ENCODE assay signal across 17 mouse cellular contexts in the genomic region with DNA sequence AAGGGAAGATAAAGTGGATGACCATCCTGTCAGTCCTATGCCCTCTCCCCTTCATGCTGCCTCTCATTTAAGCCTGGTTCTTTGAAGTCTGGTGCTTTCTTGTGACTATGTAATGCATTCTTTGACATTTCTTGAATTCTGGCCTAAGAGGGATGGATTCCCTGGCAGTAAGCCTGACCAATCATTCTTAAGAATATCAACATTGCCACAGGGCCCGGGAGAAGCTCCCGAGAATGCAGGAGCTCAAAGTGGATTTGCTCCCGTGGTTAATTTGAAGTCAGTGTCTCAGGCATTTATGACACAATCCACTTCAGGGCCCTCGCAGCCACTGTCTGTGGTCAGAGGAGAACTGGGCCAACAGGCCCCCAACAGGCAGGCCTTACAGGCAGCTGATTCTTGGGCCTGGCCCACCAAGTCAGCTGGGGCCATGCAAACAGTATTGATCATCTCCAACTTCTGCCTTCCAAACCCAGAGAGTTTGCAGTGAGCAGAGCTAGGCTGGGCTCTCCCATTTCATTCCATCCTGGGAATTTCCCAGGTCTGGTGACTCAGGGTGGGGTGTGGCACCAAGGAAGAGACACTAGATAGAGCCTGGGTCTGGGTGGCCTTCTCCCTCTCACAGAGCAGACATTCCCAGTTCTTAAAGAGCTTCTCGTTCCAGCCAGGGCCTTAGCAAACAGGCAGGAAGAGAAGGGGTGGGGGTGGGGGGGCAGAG. TPM values are rescaled to one million over a fixed set of nuclear protein-coding genes. Genes with fewer than 3 reads are reported as not detected.
DNase-seq lines count a peak whose midpoint lies in the region; ATAC-seq and TF ChIP-seq lines count a peak whose summit lies in the region.
"Had no signal": no experiment of that assay in that cellular context is flagged by ENCODE, and none has a peak within 500 bp of the region (broad histone marks: within the 10 kb centered on the region; RNA-seq: fewer than 3 reads in every experiment).

No protein-coding gene starts in this region.

- 22% methylated on average over 5 of the region's 5 CpGs for WGBS in lung, embryonic 14.5 days
- 15% methylated on average over 5 of the region's 5 CpGs for WGBS in intestine, embryonic 14.5 days
- 25% methylated on average over 5 of the region's 5 CpGs for WGBS in stomach, embryonic 14.5 days
- 51% methylated on average over 5 of the region's 5 CpGs for WGBS in neural tube, embryonic 15.5 days

- no peak overlapping the region for H3K4me2 ChIP-seq in lung, embryonic 14.5 days
- no peak overlapping the region for H3K4me2 ChIP-seq in intestine, embryonic 14.5 days (ENCODE audit: low read length)
- H3K4me2 ChIP-seq in stomach, embryonic 14.5 days (replicated peaks; ENCODE audit: low read depth, low read length), result no peak overlapping the region
- no peak overlapping the region for H3K4me2 ChIP-seq in neural tube, embryonic 15.5 days
- H3K4me2 ChIP-seq: embryonic facial prominence, embryonic 15.5 days; heart, embryonic 12.5 days had no signal

- H3K27me3 ChIP-seq in lung, embryonic 14.5 days (ENCODE audit: insufficient read depth, low read length), result no peaks in the 10 kb centered on the region
- H3K27me3 ChIP-seq in intestine, embryonic 14.5 days (replicated peaks; ENCODE audit: control insufficient read depth, insufficient read depth, low read length), result no peaks in the 10 kb centered on the region
- no peaks in the 10 kb centered on the region for H3K27me3 ChIP-seq in stomach, embryonic 14.5 days (ENCODE audit: control insufficient read depth, insufficient read depth, low read length)
- H3K27me3 ChIP-seq in neural tube, embryonic 15.5 days (replicated peaks), result no peaks in the 10 kb centered on the region
- H3K27me3 ChIP-seq: embryonic facial prominence, embryonic 15.5 days; heart, embryonic 12.5 days had no signal

- peak; percentile 19 for DNase-seq in adrenal gland, adult 2 months
- no peak for DNase-seq in adrenal gland, postnatal 36 days
- peak; percentile 85 for DNase-seq in lung, embryonic 14.5 days
- DNase-seq in lung, postnatal 25 days (ENCODE audit: low spot score), result no peak
- no peak for DNase-seq in intestine, embryonic 14.5 days (ENCODE audit: low spot score)
- no peak for DNase-seq in cerebellum, adult 9-10 months
- DNase-seq: kidney, adult 18-20 months had no signal

- peaks cover 6% of the 10 kb centered on the region; the same call in 1 of the 2 replicates for H3K4me1 ChIP-seq in lung, embryonic 14.5 days (ENCODE audit: insufficient read depth)
- no peaks in the 10 kb centered on the region for H3K4me1 ChIP-seq in intestine, embryonic 14.5 days (replicated peaks; ENCODE audit: control insufficient read depth, insufficient read depth, low read length)
- peaks cover 4% of the 10 kb centered on the region for H3K4me1 ChIP-seq in stomach, embryonic 14.5 days (ENCODE audit: control insufficient read depth, insufficient read depth, low read length)
- H3K4me1 ChIP-seq in neural tube, embryonic 15.5 days, result no peaks in the 10 kb centered on the region

- ATAC-seq in lung, embryonic 14.5 days (ENCODE audit: insufficient read depth), result peak; percentile 81
- ATAC-seq in intestine, embryonic 14.5 days (replicated peaks; ENCODE audit: low FRiP score, low TSS enrichment, low read depth), result peak; percentile 37; the same call in 1 of the 2 replicates
- ATAC-seq in stomach, embryonic 14.5 days (ENCODE audit: insufficient number of reproducible peaks, insufficient read depth, low FRiP score, low read depth), result peak; percentile 28; the same call in 1 of the 2 replicates
- no peak for ATAC-seq in neural tube, embryonic 15.5 days (ENCODE audit: low FRiP score)
- ATAC-seq: activated CD4-positive, CD25-positive, alpha-beta regulatory T cell, adult 4 months; forebrain, embryonic 16.5 days had no signal

- H3K9ac ChIP-seq in lung, embryonic 14.5 days, result no peak overlapping the region
- H3K9ac ChIP-seq in intestine, embryonic 14.5 days (ENCODE audit: low read length), result no peak overlapping the region
- no peak overlapping the region for H3K9ac ChIP-seq in stomach, embryonic 14.5 days (replicated peaks; ENCODE audit: low read depth, low read length)
- no peak overlapping the region for H3K9ac ChIP-seq in neural tube, embryonic 15.5 days (replicated peaks)
- H3K9ac ChIP-seq: embryonic facial prominence, embryonic 15.5 days; heart, embryonic 12.5 days had no signal

- H3K4me3 ChIP-seq in lung, embryonic 14.5 days (ENCODE audit: low read depth, low read length), result no peak overlapping the region
- no peak overlapping the region for H3K4me3 ChIP-seq in intestine, embryonic 14.5 days (ENCODE audit: low read depth, low read length)
- H3K4me3 ChIP-seq in stomach, embryonic 14.5 days (ENCODE audit: low read depth, low read length), result no peak overlapping the region
- no peak overlapping the region for H3K4me3 ChIP-seq in neural tube, embryonic 15.5 days (replicated peaks)
- H3K4me3 ChIP-seq: embryonic facial prominence, embryonic 15.5 days; heart, embryonic 12.5 days; layer of hippocampus, adult 2 months had no signal

- peak overlapping the region; percentile 67 for H3K27ac ChIP-seq in lung, embryonic 14.5 days (ENCODE audit: low read depth)
- H3K27ac ChIP-seq in intestine, embryonic 14.5 days (ENCODE audit: low read depth), result no peak overlapping the region
- no peak overlapping the region for H3K27ac ChIP-seq in stomach, embryonic 14.5 days (ENCODE audit: low read length)
- H3K27ac ChIP-seq in neural tube, embryonic 15.5 days (replicated peaks), result no peak overlapping the region
- H3K27ac ChIP-seq: embryonic facial prominence, embryonic 15.5 days; layer of hippocampus, adult 2 months; macrophage had no signal

- no peaks in the 10 kb centered on the region for H3K36me3 ChIP-seq in lung, embryonic 14.5 days (ENCODE audit: insufficient read depth)
- no peaks in the 10 kb centered on the region for H3K36me3 ChIP-seq in intestine, embryonic 14.5 days (ENCODE audit: control insufficient read depth, insufficient read depth, low read length)
- no peaks in the 10 kb centered on the region for H3K36me3 ChIP-seq in stomach, embryonic 14.5 days (ENCODE audit: control insufficient read depth, insufficient read depth, low read length)
- H3K36me3 ChIP-seq in neural tube, embryonic 15.5 days, result no peaks in the 10 kb centered on the region
- H3K36me3 ChIP-seq: embryonic facial prominence, embryonic 15.5 days; heart, embryonic 12.5 days had no signal

- no peaks in the 10 kb centered on the region for H3K9me3 ChIP-seq in lung, embryonic 14.5 days (ENCODE audit: low read depth, low read length)
- no peaks in the 10 kb centered on the region for H3K9me3 ChIP-seq in intestine, embryonic 14.5 days (ENCODE audit: control insufficient read depth, low read length)
- H3K9me3 ChIP-seq in stomach, embryonic 14.5 days (ENCODE audit: control insufficient read depth, low read depth, low read length), result no peaks in the 10 kb centered on the region
- no peaks in the 10 kb centered on the region for H3K9me3 ChIP-seq in neural tube, embryonic 15.5 days (replicated peaks)
- H3K9me3 ChIP-seq: embryonic facial prominence, embryonic 15.5 days; heart, embryonic 12.5 days had no signal

- no peak for TF ChIP-seq CTCF in lung, embryonic 14.5 days (IDR thresholded peaks at IDR 0.05; ENCODE audit: low read depth)

RNA-seq across cellular contexts. Expression of a gene that starts 4.3 kb away (rescaled TPM):
- under 1 TPM in 1 of 2 experiments, not detected in 1; 0.17 TPM for total RNA-seq in adrenal gland, adult 2 months (2021)
- 0.06 TPM in 1 of 2 replicates, not detected in the other for polyA plus RNA-seq in adrenal gland, adult 2 months (2012; rRNA removed)
- total RNA-seq in adrenal gland, postnatal 36 days (2021), result not detected
- 0.67 and 0.83 TPM in 2 replicates for polyA plus RNA-seq in lung, embryonic 14.5 days (2014; fragmentation: Nextera tagmentation; extraction: Ambion mirVana)
- polyA plus RNA-seq in intestine, embryonic 14.5 days (2014; fragmentation: Nextera tagmentation; extraction: Ambion mirVana), result 0.50 and 0.91 TPM in 2 replicates
- 0.07 TPM in 1 of 2 replicates, not detected in the other for polyA plus RNA-seq in stomach, embryonic 14.5 days (2014; fragmentation: Nextera tagmentation; extraction: Ambion mirVana)
- polyA plus RNA-seq in neural tube, embryonic 15.5 days (2015; fragmentation: Nextera tagmentation; extraction: Ambion mirVana), result 0.09 TPM in 1 of 2 replicates, not detected in the other
- total RNA-seq: gastrocnemius, adult 8-10 months; hematopoietic stem cell, adult 5-6 weeks; layer of hippocampus, adult 2 months had no signal
- polyA plus RNA-seq: activated CD4-positive, CD25-positive, alpha-beta regulatory T cell, adult 4 months; forebrain, embryonic 16.5 days; heart, embryonic 12.5 days; macrophage had no signal

Comparison
In these comparisons a context has a peak if more than half of its experiments do, and no peak if none do; other contexts are left out.
1. DNase-seq: peak in adrenal gland, adult 2 months (single experiment) and lung, embryonic 14.5 days (single experiment); none in adrenal gland, postnatal 36 days (0 of 2), lung, postnatal 25 days (single experiment), intestine, embryonic 14.5 days (single experiment) and cerebellum, adult 9-10 months (single experiment).